Mouse (Mus musculus) hindbrain, embryonic 12.5 days (tissue): ENCODE measurements around the gene Gm29609. TPM values are rescaled to one million over a fixed set of nuclear protein-coding genes. Genes with fewer than 3 reads are reported as not detected.

Experiments
- polyA plus RNA-seq: library from polyadenylated mRNA; unstranded; fragments of >200 nt; fragmentation: Nextera tagmentation; extraction: Ambion mirVana; gene quantifications from 2 replicates; pipeline ENCODE4 v1.2.1, GENCODE M21; 2016

The Gm29609 gene
- polyA plus RNA-seq, 1 experiment from 2014 or later, result 2.3 TPM

Other genes starting within 250 kb of the Gm29609 start
- gene Cgref1, start 234.3 kb downstream of the Gm29609 start, polyA plus RNA-seq, result 12.4 and 14.2 TPM in 2 replicates
- gene Preb, start 219.6 kb downstream of the Gm29609 start, polyA plus RNA-seq, result 120 and 127 TPM in 2 replicates
- not detected in 2 replicates for gene Tcf23, start 211.2 kb downstream of the Gm29609 start, polyA plus RNA-seq
- gene Atraid, start 131.6 kb downstream of the Gm29609 start, polyA plus RNA-seq, result 119 and 122 TPM in 2 replicates
- 13.8 and 14.0 TPM in 2 replicates for gene Slc5a6, start 131.0 kb downstream of the Gm29609 start, polyA plus RNA-seq
- 32.2 and 32.4 TPM in 2 replicates for gene Cad, start 125.1 kb downstream of the Gm29609 start, polyA plus RNA-seq
- not detected in 2 replicates for gene Dnajc5g, start 73.6 kb downstream of the Gm29609 start, polyA plus RNA-seq
- 15.7 and 16.2 TPM in 2 replicates for gene Slc30a3, start 71.7 kb downstream of the Gm29609 start, polyA plus RNA-seq
- 0.40 and 0.86 TPM in 2 replicates for gene Trim54, start 63.2 kb downstream of the Gm29609 start, polyA plus RNA-seq
- not detected in 2 replicates for gene Ucn, start 41.1 kb downstream of the Gm29609 start, polyA plus RNA-seq
- 50.1 and 54.4 TPM in 2 replicates for gene Mpv17, start 25.7 kb downstream of the Gm29609 start, polyA plus RNA-seq
- gene Gtf3c2, start 233 bp upstream of the Gm29609 start, polyA plus RNA-seq, result 86.0 and 89.2 TPM in 2 replicates
- gene Snx17, start 13.3 kb upstream of the Gm29609 start, polyA plus RNA-seq, result 140 and 145 TPM in 2 replicates
- 63.0 and 64.4 TPM in 2 replicates for gene Eif2b4, start 13.5 kb upstream of the Gm29609 start, polyA plus RNA-seq
- gene Zfp513, start 22.4 kb upstream of the Gm29609 start, polyA plus RNA-seq, result 22.9 and 24.8 TPM in 2 replicates
- gene Ppm1g, start 40.8 kb upstream of the Gm29609 start, polyA plus RNA-seq, result 149 TPM in 2 replicates
- 148 and 151 TPM in 2 replicates for gene Nrbp1, start 61.0 kb upstream of the Gm29609 start, polyA plus RNA-seq
- gene Gm9970, start 61.3 kb upstream of the Gm29609 start, polyA plus RNA-seq, result 0.57 and 0.94 TPM in 2 replicates
- gene Krtcap3, start 71.8 kb upstream of the Gm29609 start, polyA plus RNA-seq, result 6.3 and 9.6 TPM in 2 replicates
- 44.4 and 57.8 TPM in 2 replicates for gene Ift172, start 111.2 kb upstream of the Gm29609 start, polyA plus RNA-seq
- gene Fndc4, start 116.2 kb upstream of the Gm29609 start, polyA plus RNA-seq, result 66.9 and 68.2 TPM in 2 replicates
- 0.38 TPM in 1 of 2 replicates, not detected in the other for gene Gckr, start 117.5 kb upstream of the Gm29609 start, polyA plus RNA-seq